Mouse (Mus musculus): ENCODE results near the gene Ctnnd1. TPM values are rescaled to one million over a fixed set of nuclear protein-coding genes. Genes with fewer than 3 reads are reported as not detected.

The Ctnnd1 gene
- total RNA-seq, 2 experiments from 2014 or later, result 62.2 to 63.7 TPM

- DNase-seq (ENCODE audit: low spot score in 2 of 2), result no peak
These were observed 37.8 kb downstream of the Ctnnd1 start for GRCm38 (mm10) chr2:84612764-84613163.

DNA sequence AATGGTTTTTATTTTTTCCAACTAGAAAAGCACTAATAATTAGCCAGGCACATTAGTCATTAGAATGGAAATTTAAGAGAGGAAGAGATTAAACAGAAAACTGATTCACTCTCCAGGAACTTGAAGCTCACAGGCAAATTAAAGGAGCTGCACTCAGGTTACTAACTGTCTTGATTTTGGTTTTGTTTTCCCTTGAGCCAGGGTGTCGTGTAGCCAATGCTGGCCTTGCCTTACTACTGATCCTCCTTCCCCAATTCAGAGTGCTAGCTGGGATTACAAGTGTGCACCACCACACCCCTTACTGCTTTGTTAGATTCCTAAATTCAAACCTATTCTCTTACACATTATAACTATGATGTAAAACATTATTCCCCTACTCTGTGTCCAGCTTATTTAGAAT, 42.7 kb downstream of the Ctnnd1 start:
- no peak for DNase-seq (ENCODE audit: low spot score in 2 of 2)

- no peak for DNase-seq (ENCODE audit: low spot score in 2 of 2)
These were observed 49.6 kb downstream of the Ctnnd1 start for GRCm38 (mm10) chr2:84600977-84601376.

DNA sequence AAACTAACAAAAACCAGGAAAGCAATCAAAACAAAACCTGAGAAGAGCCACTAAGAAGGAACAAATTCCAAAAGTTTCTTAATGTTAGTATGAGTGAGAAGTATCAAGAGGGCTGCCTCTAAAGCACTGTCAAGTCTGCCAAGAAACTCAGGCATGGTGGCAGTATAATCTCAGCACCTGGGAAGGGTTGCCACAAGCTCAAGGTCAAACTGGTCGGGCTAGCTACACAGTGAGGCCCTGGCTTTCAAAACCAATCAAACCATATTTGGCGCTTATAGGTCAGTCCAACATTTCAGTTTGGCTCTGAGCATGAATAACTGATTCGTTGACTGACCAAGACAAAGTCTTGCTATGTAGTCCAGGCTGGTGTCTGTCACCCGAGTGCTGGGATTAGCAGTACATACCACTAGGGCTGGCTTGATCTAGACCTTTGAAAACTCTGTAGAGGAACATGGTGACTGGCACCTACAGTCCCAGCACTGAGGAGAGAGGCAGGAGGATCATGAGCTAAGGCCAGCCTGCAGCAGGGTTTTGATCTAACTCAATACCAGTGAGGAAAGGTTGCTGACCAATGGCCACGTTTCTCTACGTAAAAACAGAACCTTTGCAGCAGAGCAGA, 51.2 kb downstream of the Ctnnd1 start:
- no peak for DNase-seq (ENCODE audit: low spot score in 2 of 2)

DNA sequence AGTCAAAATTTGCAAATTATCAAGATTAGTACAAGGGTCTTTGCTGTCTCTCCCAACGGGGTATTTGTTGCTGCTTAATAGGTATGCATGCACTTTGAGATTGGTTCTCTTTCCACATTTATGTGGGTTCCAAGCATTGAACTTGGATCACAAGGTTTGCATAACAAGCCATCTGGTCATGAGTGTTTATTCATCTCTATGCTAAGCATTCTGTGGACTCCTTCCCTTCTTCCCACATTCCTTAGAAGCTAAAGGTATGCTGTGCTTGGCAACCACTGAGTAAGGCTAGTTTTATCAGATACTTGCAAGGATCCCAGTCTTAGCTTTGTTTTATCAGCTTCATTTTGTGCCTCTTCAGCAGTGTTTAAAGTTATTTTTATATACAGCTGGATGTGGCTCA, 53.4 kb downstream of the Ctnnd1 start:
- DNase-seq (ENCODE audit: low spot score in 2 of 2), result no peak

DNA sequence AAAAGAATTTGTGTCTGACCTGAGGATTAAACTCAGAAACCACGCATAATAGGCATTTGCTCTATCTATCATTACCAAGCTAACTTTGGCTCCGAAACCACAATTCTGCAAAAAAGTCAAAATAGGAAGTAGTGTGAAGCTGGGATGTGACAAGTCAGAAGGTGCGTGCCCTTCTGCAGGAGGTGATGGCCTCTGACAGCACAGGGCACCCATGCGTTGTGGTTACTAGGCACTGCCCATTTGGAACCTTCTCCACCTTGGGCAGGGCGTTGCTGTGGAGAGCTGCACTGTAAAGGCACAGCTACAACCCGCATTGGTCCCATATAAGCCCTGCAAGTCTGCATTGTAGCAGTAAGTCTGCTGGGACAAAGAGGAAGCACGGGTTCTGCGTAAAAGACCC, 57.8 kb downstream of the Ctnnd1 start:
- no peak for DNase-seq (ENCODE audit: low spot score in 2 of 2)

- no peak for DNase-seq (ENCODE audit: low spot score in 2 of 2)
These were observed 64.9 kb downstream of the Ctnnd1 start for GRCm38 (mm10) chr2:84585700-84586099.

GRCm38 (mm10) chr2:84582286-84582685, 68.3 kb downstream of the Ctnnd1 start:
- DNase-seq (ENCODE audit: low spot score in 2 of 2), result no peak

DNA sequence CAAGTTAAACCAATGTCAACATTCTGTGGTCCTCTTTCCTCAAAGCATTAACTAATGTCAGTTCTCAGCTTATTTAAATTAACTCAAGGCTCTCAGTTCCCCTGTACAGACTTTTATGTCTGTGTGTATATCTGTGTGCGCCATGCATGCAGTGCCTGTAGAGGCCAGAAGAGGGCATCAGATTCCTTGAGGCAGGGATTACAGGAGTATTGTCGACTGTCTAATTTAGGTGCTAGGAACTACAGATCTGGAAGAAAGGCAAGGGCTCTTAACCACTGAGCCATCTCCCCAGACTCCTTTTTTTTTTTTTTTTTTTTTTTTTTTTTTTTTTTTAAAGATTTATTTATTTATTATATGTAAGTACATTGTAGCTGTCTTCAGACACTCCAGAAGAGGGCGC, 69.4 kb downstream of the Ctnnd1 start:
- DNase-seq (ENCODE audit: low spot score in 2 of 2), result no peak

GRCm38 (mm10) chr2:84579311-84579710, 71.3 kb downstream of the Ctnnd1 start:
- no peak for DNase-seq (ENCODE audit: low spot score in 2 of 2)

DNA sequence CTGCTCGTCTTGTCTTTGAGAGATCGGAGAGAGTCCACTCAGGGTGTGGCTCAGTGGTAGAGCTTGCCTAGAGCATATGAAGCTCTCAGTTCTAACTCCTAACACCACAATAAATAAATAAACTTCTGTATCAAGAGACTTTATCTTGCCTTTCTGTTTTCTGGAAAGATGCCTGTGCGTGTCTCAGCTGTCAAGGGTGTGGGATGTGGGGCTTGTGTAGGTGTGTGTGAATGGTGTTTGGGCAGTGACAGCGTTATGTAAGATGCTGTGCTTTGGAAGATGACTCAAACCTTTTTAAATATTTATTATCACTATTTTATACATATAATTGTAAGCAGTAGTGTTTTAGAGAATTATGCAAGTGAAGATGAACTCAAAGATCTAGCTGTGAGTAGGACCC, 76.4 kb downstream of the Ctnnd1 start:
- no peak for DNase-seq (ENCODE audit: low spot score in 2 of 2)

GRCm38 (mm10) chr2:84556888-84557514, 93.6 kb downstream of the Ctnnd1 start:
- DNase-seq (ENCODE audit: low spot score in 2 of 2), result no peak

DNA sequence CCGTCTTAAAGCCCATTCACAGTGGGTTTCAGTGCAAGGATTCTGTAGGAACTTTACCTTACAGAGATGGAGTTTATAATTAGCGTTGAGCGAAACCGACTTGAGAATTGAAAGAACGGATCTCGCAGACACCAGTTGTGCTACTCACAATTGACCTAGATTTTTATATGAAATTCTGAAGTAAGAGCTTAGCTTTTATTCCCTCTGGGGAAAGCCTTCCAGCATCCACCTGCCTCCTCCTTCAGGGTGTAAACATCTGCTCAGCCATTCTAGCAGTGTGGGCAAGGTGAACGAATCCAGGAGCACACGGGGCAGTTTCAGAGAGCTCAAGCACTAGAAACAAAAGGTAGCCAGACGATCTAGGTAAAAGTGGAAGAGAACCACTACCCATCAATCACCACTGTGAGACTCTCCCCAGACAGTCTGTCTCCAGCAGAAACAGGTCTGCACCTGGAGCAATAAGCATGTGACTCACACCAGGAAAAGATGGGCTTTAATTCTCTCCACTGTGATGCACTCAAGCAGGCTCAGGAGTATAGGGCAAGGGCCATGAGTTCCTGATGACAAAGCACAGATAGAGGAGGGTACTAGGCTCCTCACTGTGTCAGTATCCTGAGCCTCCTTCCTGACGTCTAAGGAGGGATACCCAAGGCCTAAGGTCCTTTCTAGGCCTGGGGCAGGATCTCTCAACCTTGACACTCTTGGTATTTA, 99.0 kb downstream of the Ctnnd1 start:
- no peak for DNase-seq (ENCODE audit: low spot score in 2 of 2)

Other genes with a start within 250 kb of the Ctnnd1 start
- gene Calcrl, start 225.4 kb downstream of the Ctnnd1 start, total RNA-seq (2021), result 10 to 100 TPM; 12.0 to 14.1 TPM
- gene Tfpi, start 174.0 kb downstream of the Ctnnd1 start, total RNA-seq (2021), result 1 to 10 TPM; 7.9 TPM
- not detected for gene Btbd18, start 8.3 kb upstream of the Ctnnd1 start, total RNA-seq (2021)
- 10 to 100 TPM; 58.8 to 67.6 TPM for gene Selenoh, start 20.0 kb upstream of the Ctnnd1 start, total RNA-seq (2021)
- 1 to 10 TPM; 4.1 to 4.8 TPM for gene Gm28635, start 27.3 kb upstream of the Ctnnd1 start, total RNA-seq (2021)
- gene Med19, start 27.6 kb upstream of the Ctnnd1 start, total RNA-seq (2021), result 10 to 100 TPM; 33.0 to 38.8 TPM
- gene Tmx2, start 28.4 kb upstream of the Ctnnd1 start, total RNA-seq (2021), result 100 to 1,000 TPM; 180 to 184 TPM
- 10 to 100 TPM; 34.3 to 34.4 TPM for gene Zdhhc5, start 64.4 kb upstream of the Ctnnd1 start, total RNA-seq (2021)
- gene Clp1, start 76.6 kb upstream of the Ctnnd1 start, total RNA-seq (2021), result 1 to 10 TPM; 7.4 to 9.5 TPM
- gene Ypel4, start 83.3 kb upstream of the Ctnnd1 start, total RNA-seq (2021), result 10 to 100 TPM; 19.7 to 19.9 TPM
- gene Gm19426, start 92.9 kb upstream of the Ctnnd1 start, total RNA-seq (2021), result 1 to 10 TPM; 5.4 to 6.3 TPM
- 10 to 100 TPM in 1 of 2 experiments, 1 to 10 TPM in 1; 9.6 to 10.1 TPM for gene Serping1, start 124.7 kb upstream of the Ctnnd1 start, total RNA-seq (2021)
- gene Ube2l6, start 148.1 kb upstream of the Ctnnd1 start, total RNA-seq (2021), result 1 to 10 TPM; 7.9 to 8.5 TPM
- not detected for gene Smtnl1, start 171.9 kb upstream of the Ctnnd1 start, total RNA-seq (2021)
- gene Timm10, start 176.2 kb upstream of the Ctnnd1 start, total RNA-seq (2021), result 10 to 100 TPM; 58.7 to 64.2 TPM
- gene Slc43a1, start 188.1 kb upstream of the Ctnnd1 start, total RNA-seq (2021), result under 1 TPM; 0.27 to 0.75 TPM
- 100 to 1,000 TPM; 108 to 116 TPM for gene Rtn4rl2, start 235.9 kb upstream of the Ctnnd1 start, total RNA-seq (2021)

Data from layer of hippocampus, postnatal 10 days (tissue).